Mouse (Mus musculus) CH12.LX (cell line): ENCODE data around the gene Lgr4. TPM values are rescaled to one million over a fixed set of nuclear protein-coding genes. Genes with fewer than 3 reads are reported as not detected.

ENCODE experiments used
- DNase-seq: peaks from one replicate; pipeline ENCODE4 v3.0.0-alpha.2; 2013; ENCODE audit errors: extremely low read depth
- H3K27ac ChIP-seq: 2 replicates; pipeline ENCODE4 v1.5.1; 2012; ENCODE audit warnings: low read depth, mild to moderate bottlenecking, control low read depth, moderate library complexity; ENCODE audit not compliant: insufficient read depth
- H3K27me3 ChIP-seq: replicated peaks from 2 replicates; pipeline ENCODE3; 2012; ENCODE audit warnings: inconsistent platforms
- H3K36me3 ChIP-seq, 2 experiments: replicated peaks in 1 of 2; 2 replicates each; pipeline versions ENCODE3 to v1.6.1; 2012; ENCODE audit warnings: inconsistent platforms in 1 of 2, low read length in 1 of 2, mild to moderate bottlenecking in 1 of 2, mixed read lengths in 1 of 2, moderate library complexity in 1 of 2; ENCODE audit not compliant: control insufficient read depth in 1 of 2, insufficient read depth in 1 of 2
- H3K4me1 ChIP-seq, 2 experiments: 2 replicates each; pipeline ENCODE4 v1.6.1; 2012; ENCODE audit warnings: inconsistent platforms in 1 of 2, moderate library complexity in 1 of 2; ENCODE audit not compliant: insufficient read depth in 2 of 2, control insufficient read depth in 1 of 2
- H3K4me2 ChIP-seq: 2 replicates; pipeline ENCODE4 v1.6.1; 2012; ENCODE audit warnings: low read depth, mild to moderate bottlenecking, control low read depth; ENCODE audit not compliant: poor library complexity, insufficient read depth, severe bottlenecking
- H3K4me3 ChIP-seq, 3 experiments: fragments of 150-350 bp in 1 of 3; sonication (generic) in 1 of 3; replicated peaks in 1 of 3; 2 replicates each; pipeline versions ENCODE3 to v1.5.1; 2011 to 2012; ENCODE audit warnings: low read depth in 2 of 3, low read length in 2 of 3, mild to moderate bottlenecking in 2 of 3, moderate library complexity in 2 of 3, control low read depth in 1 of 3, improper control_type of control experiment in 1 of 3, inconsistent platforms in 1 of 3, mixed read lengths in 1 of 3; ENCODE audit not compliant: poor library complexity in 1 of 3
- H3K79me2 ChIP-seq: replicated peaks from 2 replicates; pipeline ENCODE4 v1.6.1; 2012; ENCODE audit warnings: mild to moderate bottlenecking, moderate library complexity; ENCODE audit not compliant: control insufficient read depth, poor library complexity, insufficient read depth, severe bottlenecking; ENCODE audit errors: extremely low read depth
- H3K9ac ChIP-seq: 2 replicates; pipeline ENCODE4 v1.6.1; 2012; ENCODE audit warnings: low read depth, mild to moderate bottlenecking, control low read depth, moderate library complexity; ENCODE audit not compliant: insufficient read depth
- H3K9me3 ChIP-seq: replicated peaks from 2 replicates; pipeline ENCODE3; 2012; ENCODE audit warnings: low read length, inconsistent platforms, mixed read lengths
- BHLHE40 ChIP-seq: IDR thresholded peaks from 2 replicates; pipeline ENCODE4 v1.6.1; 2011; ENCODE audit warnings: mild to moderate bottlenecking, low read depth, low read length, improper control_type of control experiment
- CHD2 ChIP-seq: IDR thresholded peaks from 2 replicates; pipeline ENCODE4 v1.6.1; 2011; ENCODE audit warnings: low read length, improper control_type of control experiment
- CTCF ChIP-seq, 2 experiments: IDR thresholded peaks in 1 of 2; conservative IDR thresholded peaks in 1 of 2; 2 replicates each; pipeline ENCODE4 v1.5.1; 2011 to 2012; ENCODE audit warnings: low read depth in 2 of 2, low read length in 2 of 2, improper control_type of control experiment in 1 of 2, inconsistent platforms in 1 of 2, mild to moderate bottlenecking in 1 of 2, moderate library complexity in 1 of 2
- E2F4 ChIP-seq: IDR thresholded peaks from 2 replicates; pipeline ENCODE4 v1.6.1; 2011; ENCODE audit warnings: low read depth, low read length, improper control_type of control experiment; ENCODE audit not compliant: insufficient replicate concordance
- ELF1 ChIP-seq: IDR thresholded peaks from 2 replicates; pipeline ENCODE4 v1.6.1; 2014; ENCODE audit warnings: low read depth, mild to moderate bottlenecking, inconsistent platforms, low read length, improper control_type of control experiment
- EP300 ChIP-seq: IDR thresholded peaks from 2 replicates; pipeline ENCODE4 v1.6.1; 2011; ENCODE audit warnings: low read length, improper control_type of control experiment
- HCFC1 ChIP-seq: IDR thresholded peaks from 2 replicates; pipeline ENCODE4 v1.6.1; 2012; ENCODE audit warnings: low read depth, mild to moderate bottlenecking, inconsistent platforms, low read length, improper control_type of control experiment
- JUN ChIP-seq: IDR thresholded peaks from 2 replicates; pipeline ENCODE4 v1.6.1; 2011; ENCODE audit warnings: low read depth, mild to moderate bottlenecking, low read length, improper control_type of control experiment, moderate library complexity; ENCODE audit not compliant: insufficient read depth
- KAT2A ChIP-seq: IDR thresholded peaks from 2 replicates; pipeline ENCODE4 v1.6.1; 2012; ENCODE audit warnings: low read length, improper control_type of control experiment, inconsistent platforms; ENCODE audit not compliant: insufficient replicate concordance
- MAX ChIP-seq: IDR thresholded peaks from 2 replicates; pipeline ENCODE4 v1.6.1; 2011; ENCODE audit warnings: low read length, improper control_type of control experiment
- MAZ ChIP-seq: IDR thresholded peaks from 2 replicates; pipeline ENCODE4 v1.6.1; 2012; ENCODE audit warnings: low read depth, mild to moderate bottlenecking, inconsistent platforms, low read length, improper control_type of control experiment, moderate library complexity
- MXI1 ChIP-seq: IDR thresholded peaks from 2 replicates; pipeline ENCODE4 v1.6.1; 2011; ENCODE audit warnings: mild to moderate bottlenecking, low read depth, low read length, improper control_type of control experiment
- MYC ChIP-seq: IDR thresholded peaks from 2 replicates; pipeline ENCODE4 v1.6.1; 2011; ENCODE audit warnings: low read depth, mild to moderate bottlenecking, improper control_type of control experiment, low read length
- NELFE ChIP-seq: IDR thresholded peaks from 2 replicates; pipeline ENCODE4 v1.6.1; 2011; ENCODE audit warnings: low read depth, low read length, improper control_type of control experiment
- POLR2A ChIP-seq: IDR thresholded peaks from 2 replicates; pipeline ENCODE4 v1.6.1; 2011; ENCODE audit warnings: low read depth, mild to moderate bottlenecking, improper control_type of control experiment, low read length
- POLR2AphosphoS2 ChIP-seq: IDR thresholded peaks from 2 replicates; pipeline ENCODE4 v1.6.1; 2011; ENCODE audit warnings: low read depth, low read length, improper control_type of control experiment
- RAD21 ChIP-seq: IDR thresholded peaks from 2 replicates; pipeline ENCODE4 v1.6.1; 2011; ENCODE audit warnings: low read depth, mild to moderate bottlenecking, low read length, improper control_type of control experiment, moderate library complexity
- RCOR1 ChIP-seq: conservative IDR thresholded peaks from 2 replicates; pipeline ENCODE4 v1.6.1; 2012; ENCODE audit warnings: low read depth, mild to moderate bottlenecking, inconsistent platforms, low read length, improper control_type of control experiment
- SMC3 ChIP-seq: IDR thresholded peaks from 2 replicates; pipeline ENCODE4 v1.6.1; 2011; ENCODE audit warnings: low read depth, low read length, improper control_type of control experiment
- TBP ChIP-seq: conservative IDR thresholded peaks from 2 replicates; pipeline ENCODE4 v1.6.1; 2011; ENCODE audit warnings: low read depth, low read length, improper control_type of control experiment
- TCF12 ChIP-seq: IDR thresholded peaks from 2 replicates; pipeline ENCODE4 v1.6.1; 2014; ENCODE audit warnings: low read depth, mild to moderate bottlenecking, inconsistent platforms, low read length, improper control_type of control experiment
- UBTF ChIP-seq: IDR thresholded peaks from 2 replicates; pipeline ENCODE4 v1.6.1; 2012; ENCODE audit warnings: low read depth, mild to moderate bottlenecking, inconsistent platforms, low read length, improper control_type of control experiment, moderate library complexity
- USF1 ChIP-seq: IDR thresholded peaks from 2 replicates; pipeline ENCODE4 v1.6.1; 2014; ENCODE audit warnings: low read depth, mild to moderate bottlenecking, inconsistent platforms, low read length, improper control_type of control experiment
- ZC3H11A ChIP-seq: IDR thresholded peaks from 2 replicates; pipeline ENCODE4 v1.6.1; 2012; ENCODE audit warnings: low read depth, mild to moderate bottlenecking, inconsistent platforms, low read length, improper control_type of control experiment
- ZKSCAN1 ChIP-seq: IDR thresholded peaks from 2 replicates; pipeline ENCODE4 v1.6.1; 2012; ENCODE audit warnings: low read depth, inconsistent platforms, low read length, improper control_type of control experiment, borderline replicate concordance
- dilution Hi-C: fragments of 300-500 bp; cut with MboI; formaldehyde crosslinking; loops from 2 replicates; pipeline ENCODE4 v1.14.3; 2020; ENCODE audit warnings: low sequenced_read_pairs; ENCODE audit not compliant: extremely low pct_unique_long_range_greater_than_20kb, extremely low pct_ligation_motif_present
- in situ Hi-C: fragments of 300-500 bp; cut with MboI; formaldehyde crosslinking; loops from 3 replicates; pipeline ENCODE4 v1.14.3; 2019; ENCODE audit warnings: low sequenced_read_pairs, low pct_ligation_motif_present, low pct_unique_long_range_greater_than_20kb, mixed read lengths
- polyA plus RNA-seq: library from polyadenylated mRNA; unstranded; fragments of >175 nt; gene quantifications from 2 replicates; pipeline ENCODE4 v1.2.1, GENCODE M21; 2012; ENCODE audit warnings: low read depth; ENCODE audit not compliant: insufficient read length
- total RNA-seq, 2 experiments: library from RNA; depleted of rRNA; stranded (reverse); fragments of 300-350 nt in 1 of 2; fragments of >200 nt in 1 of 2; gene quantifications; 2 replicates each; pipeline ENCODE4 v1.2.3; 2012 to 2014

Lgr4 gene
- total and polyA plus RNA-seq, 3 experiments = 6.1 to 11.4 (median 6.9) TPM

DNA sequence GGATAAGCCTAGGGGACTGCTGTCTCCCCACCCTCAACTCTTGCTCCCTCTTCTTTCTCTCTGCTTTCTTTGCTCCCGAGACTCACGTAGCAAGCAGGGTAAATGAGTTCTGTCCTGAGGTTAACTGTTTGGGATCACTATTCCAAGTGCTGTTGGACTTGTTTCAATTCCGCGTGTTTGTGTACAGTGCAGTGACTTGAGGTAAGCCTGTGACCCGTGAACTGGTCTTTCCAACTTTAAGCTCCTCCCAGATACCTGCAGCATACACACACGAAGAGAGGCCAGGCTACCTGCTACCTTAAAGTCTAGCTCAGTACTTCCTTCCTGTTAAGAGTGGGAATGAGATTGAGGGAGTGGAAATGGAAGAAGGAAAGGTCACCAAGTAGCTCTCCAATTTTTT lies 66.0 kb downstream of the Lgr4 start:
- Histone ChIP-seq H3K79me2 (no peaks in the 10 kb centered on the region), H3K36me3 (peaks cover 0 to 18% of the 10 kb centered on the region in 2 experiments), H3K9me3 (no peaks in the 10 kb centered on the region), H3K9ac (no peak overlapping the region), H3K4me3 (no peak overlapping the region), H3K4me2 (no peak overlapping the region), H3K27me3 (no peaks in the 10 kb centered on the region), H3K4me1 (peaks cover 7 to 16% of the 10 kb centered on the region in 2 experiments; a peak in 3 of 4 replicates), H3K27ac (no peak overlapping the region)
- no peak for DNase-seq
- in situ Hi-C loops (no loop called here), dilution Hi-C loops (no loop called here)
- TF ChIP-seq TBP (no peak), EP300 (no peak), BHLHE40 (no peak), CTCF (conservative IDR thresholded peaks at IDR 0.05 in 1 of 2, IDR thresholded peaks at IDR 0.05 in 1 of 2; ENCODE audit: low read depth in 2 of 2, low read length in 2 of 2) (no peak), USF1 (no peak), MYC (no peak), RAD21 (no peak), JUN (no peak), ZC3H11A (no peak), MAX (no peak), SMC3 (no peak), POLR2A (no peak), ZKSCAN1 (no peak), TCF12 (no peak), NELFE (no peak), CHD2 (no peak), RCOR1 (no peak)

DNA sequence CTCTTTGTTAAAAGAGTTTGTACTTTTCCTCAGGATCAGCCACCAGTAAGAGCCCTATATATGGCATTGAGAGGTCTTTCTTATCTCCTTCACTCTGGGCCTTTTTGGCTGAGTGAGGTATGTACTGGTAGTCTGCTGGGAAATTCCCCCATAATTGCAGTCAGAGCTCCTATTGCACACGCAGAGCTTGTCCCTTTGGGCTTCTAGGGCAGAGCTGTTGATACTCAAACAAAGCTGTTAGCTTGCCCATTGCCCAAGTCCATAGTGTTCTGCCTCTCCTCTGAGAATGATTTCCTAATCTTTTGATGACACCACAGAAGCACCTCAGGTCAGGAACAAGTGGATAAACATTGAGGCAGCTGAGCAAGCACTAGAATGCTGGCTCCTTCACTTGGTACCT lies 67.5 kb downstream of the Lgr4 start:
- no peaks in the 10 kb centered on the region for H3K9me3 ChIP-seq
- H3K4me1 ChIP-seq = peaks cover 7 to 16% of the 10 kb centered on the region in 2 experiments; a peak in 3 of 4 replicates
- H3K27ac ChIP-seq = no peak overlapping the region
- H3K9ac ChIP-seq = no peak overlapping the region
- no peak overlapping the region for H3K4me3 ChIP-seq
- dilution Hi-C loops (no loop called here), in situ Hi-C loops (no loop called here)
- H3K27me3 ChIP-seq = no peaks in the 10 kb centered on the region
- no peaks in the 10 kb centered on the region for H3K79me2 ChIP-seq
- DNase-seq = peak; percentile 12
- H3K36me3 ChIP-seq = peaks cover 0 to 18% of the 10 kb centered on the region in 2 experiments
- TF ChIP-seq ZC3H11A (no peak), UBTF (no peak), HCFC1 (no peak), MAZ (no peak), MXI1 (no peak), KAT2A (no peak), JUN (no peak), TBP (no peak), POLR2AphosphoS2 (no peak), E2F4 (no peak), EP300 (no peak), TCF12 (no peak), NELFE (no peak), ELF1 (no peak), CTCF (conservative IDR thresholded peaks at IDR 0.05 in 1 of 2, IDR thresholded peaks at IDR 0.05 in 1 of 2; ENCODE audit: low read depth in 2 of 2, low read length in 2 of 2) (no peak)
- no peak overlapping the region for H3K4me2 ChIP-seq
